ENCODE assay signal across 26 mouse cellular contexts in genomic region chr11:121738616-121739015, GRCm38 (mm10). TPM values are rescaled to one million over a fixed set of nuclear protein-coding genes. Genes with fewer than 3 reads are reported as not detected.
DNase-seq lines count a peak whose midpoint lies in the region; ATAC-seq and TF ChIP-seq lines count a peak whose summit lies in the region.
"Had no signal": no experiment of that assay in that cellular context is flagged by ENCODE, and none has a peak within 500 bp of the region (broad histone marks: within the 10 kb centered on the region; RNA-seq: fewer than 3 reads in every experiment).

No protein-coding gene starts in this region.

- DNase-seq in midbrain, embryonic 10.5 days (ENCODE audit: low spot score): peak; percentile 37
- DNase-seq in embryonic facial prominence, embryonic 10.5 days (ENCODE audit: low spot score): no peak
- no peak for DNase-seq in limb, embryonic 10.5 days (ENCODE audit: low spot score)
- DNase-seq in midbrain, embryonic 14.5 days: peak; percentile 5
- no peak for DNase-seq in left cerebral cortex, adult 2 months (ENCODE audit: extremely low spot score in 1 of 2, low spot score in 2 of 2)
- DNase-seq: adrenal gland, postnatal 10 days; cerebellum, adult 8-10 months; cerebellum, postnatal 36 days; gastrocnemius, adult 2 months; heart, postnatal 10 days; kidney, adult 9 months; kidney, postnatal 14 days; liver, embryonic 13.5 days; lung, adult 2 months; lung, postnatal 14 days; thymus, postnatal 36 days had no signal

- H3K4me1 ChIP-seq in midbrain, embryonic 10.5 days: peaks cover 31% of the 10 kb centered on the region
- no peaks in the 10 kb centered on the region for H3K4me1 ChIP-seq in midbrain, embryonic 16.5 days (ENCODE audit: control insufficient read depth, insufficient read depth, low read length)
- H3K4me1 ChIP-seq in embryonic facial prominence, embryonic 10.5 days: peaks cover 11% of the 10 kb centered on the region
- H3K4me1 ChIP-seq in limb, embryonic 10.5 days: peaks cover 29% of the 10 kb centered on the region
- peaks cover 2% of the 10 kb centered on the region; the same call in 1 of the 2 replicates for H3K4me1 ChIP-seq in midbrain, embryonic 14.5 days (ENCODE audit: control insufficient read depth, insufficient read depth, low read length)
- H3K4me1 ChIP-seq: heart, embryonic 12.5 days; hindbrain, embryonic 15.5 days; liver, embryonic 13.5 days had no signal

- TF ChIP-seq CTCF in left cerebral cortex, adult 2 months (IDR thresholded peaks at IDR 0.05): no peak

- no peaks in the 10 kb centered on the region for H3K36me3 ChIP-seq in midbrain, embryonic 10.5 days
- H3K36me3 ChIP-seq in midbrain, embryonic 16.5 days (ENCODE audit: control insufficient read depth, insufficient read depth, low read length): no peaks in the 10 kb centered on the region
- H3K36me3 ChIP-seq in embryonic facial prominence, embryonic 10.5 days (replicated peaks): no peaks in the 10 kb centered on the region
- H3K36me3 ChIP-seq in limb, embryonic 10.5 days: no peaks in the 10 kb centered on the region
- H3K36me3 ChIP-seq in midbrain, embryonic 14.5 days (ENCODE audit: control insufficient read depth, insufficient read depth, low read length): no peaks in the 10 kb centered on the region
- H3K36me3 ChIP-seq: embryonic facial prominence, embryonic 13.5 days; forebrain, embryonic 12.5 days; heart, embryonic 12.5 days; hindbrain, embryonic 15.5 days; liver, embryonic 13.5 days; stomach, embryonic 15.5 days had no signal

- no peak overlapping the region for H3K4me2 ChIP-seq in midbrain, embryonic 16.5 days (ENCODE audit: low read length)
- H3K4me2 ChIP-seq in midbrain, embryonic 14.5 days (ENCODE audit: low read length): no peak overlapping the region
- H3K4me2 ChIP-seq: embryonic facial prominence, embryonic 13.5 days; forebrain, embryonic 12.5 days; heart, embryonic 12.5 days; hindbrain, embryonic 15.5 days; liver, embryonic 13.5 days; stomach, embryonic 15.5 days had no signal

- H3K27ac ChIP-seq in midbrain, embryonic 10.5 days (replicated peaks): peak overlapping the region; percentile 55
- no peak overlapping the region for H3K27ac ChIP-seq in midbrain, embryonic 16.5 days (ENCODE audit: low read length)
- 0 out of 2 replicates have a peak overlapping the region, but pooled peaks have one; percentile 14 for H3K27ac ChIP-seq in embryonic facial prominence, embryonic 10.5 days (replicated peaks)
- H3K27ac ChIP-seq in limb, embryonic 10.5 days: 0 out of 2 replicates have a peak overlapping the region, but pooled peaks have one; percentile 30
- H3K27ac ChIP-seq in midbrain, embryonic 14.5 days (replicated peaks; ENCODE audit: low read depth, low read length): no peak overlapping the region
- H3K27ac ChIP-seq in left cerebral cortex, adult 2 months: no peak overlapping the region
- H3K27ac ChIP-seq: embryonic facial prominence, embryonic 13.5 days; forebrain, embryonic 12.5 days; gastrocnemius, adult 2 months; hindbrain, embryonic 15.5 days; layer of hippocampus, adult 2 months; liver, embryonic 13.5 days; stomach, embryonic 15.5 days had no signal

- H3K4me3 ChIP-seq in midbrain, embryonic 10.5 days: no peak overlapping the region
- H3K4me3 ChIP-seq in midbrain, embryonic 16.5 days (ENCODE audit: low read depth, low read length): no peak overlapping the region
- no peak overlapping the region for H3K4me3 ChIP-seq in embryonic facial prominence, embryonic 10.5 days
- H3K4me3 ChIP-seq in limb, embryonic 10.5 days: no peak overlapping the region
- H3K4me3 ChIP-seq in midbrain, embryonic 14.5 days (replicated peaks; ENCODE audit: low read depth, low read length): no peak overlapping the region
- no peak overlapping the region for H3K4me3 ChIP-seq in left cerebral cortex, adult 2 months
- H3K4me3 ChIP-seq: embryonic facial prominence, embryonic 13.5 days; erythroblast, embryonic 14.5 days; forebrain, embryonic 12.5 days; gastrocnemius, adult 2 months; heart, embryonic 12.5 days; hindbrain, embryonic 15.5 days; layer of hippocampus, adult 2 months; liver, embryonic 13.5 days; stomach, embryonic 15.5 days had no signal

- no peaks in the 10 kb centered on the region for H3K27me3 ChIP-seq in midbrain, embryonic 10.5 days (ENCODE audit: low read depth, poor library complexity, severe bottlenecking)
- no peaks in the 10 kb centered on the region for H3K27me3 ChIP-seq in midbrain, embryonic 16.5 days (ENCODE audit: control insufficient read depth, insufficient read depth, low read depth, low read length)
- H3K27me3 ChIP-seq in embryonic facial prominence, embryonic 10.5 days (replicated peaks; ENCODE audit: low read depth, poor library complexity, severe bottlenecking): no peaks in the 10 kb centered on the region
- H3K27me3 ChIP-seq in limb, embryonic 10.5 days (ENCODE audit: low read depth, poor library complexity, severe bottlenecking): no peaks in the 10 kb centered on the region
- no peaks in the 10 kb centered on the region for H3K27me3 ChIP-seq in midbrain, embryonic 14.5 days (ENCODE audit: control insufficient read depth, insufficient read depth, low read length)
- H3K27me3 ChIP-seq: embryonic facial prominence, embryonic 13.5 days; forebrain, embryonic 12.5 days; heart, embryonic 12.5 days; hindbrain, embryonic 15.5 days; liver, embryonic 13.5 days; stomach, embryonic 15.5 days had no signal

- no peak for ATAC-seq in midbrain, embryonic 16.5 days
- ATAC-seq in midbrain, embryonic 14.5 days (ENCODE audit: low FRiP score, low TSS enrichment): no peak
- no peak for ATAC-seq in activated CD4-positive, CD25-positive, alpha-beta regulatory T cell, adult 4 months
- ATAC-seq: intestine, embryonic 16.5 days had no signal

- intact Hi-C loops in left cerebral cortex, adult 2 months (cut with DNase I): no loop called here

- H3K9me3 ChIP-seq in midbrain, embryonic 10.5 days (replicated peaks): no peaks in the 10 kb centered on the region
- H3K9me3 ChIP-seq in midbrain, embryonic 16.5 days (replicated peaks; ENCODE audit: control insufficient read depth, low read length, poor library complexity, severe bottlenecking): no peaks in the 10 kb centered on the region
- 0 out of 2 replicates have a peak, but pooled peaks cover 2% of the 10 kb centered on the region for H3K9me3 ChIP-seq in embryonic facial prominence, embryonic 10.5 days
- no peaks in the 10 kb centered on the region for H3K9me3 ChIP-seq in limb, embryonic 10.5 days (replicated peaks)
- no peaks in the 10 kb centered on the region for H3K9me3 ChIP-seq in midbrain, embryonic 14.5 days (ENCODE audit: control insufficient read depth, low read length)
- H3K9me3 ChIP-seq: embryonic facial prominence, embryonic 13.5 days; forebrain, embryonic 12.5 days; heart, embryonic 12.5 days; hindbrain, embryonic 15.5 days; liver, embryonic 13.5 days; stomach, embryonic 15.5 days had no signal

- WGBS in midbrain, embryonic 10.5 days: 39% methylated on average over 3 of the region's 3 CpGs
- 35% methylated on average over 3 of the region's 3 CpGs for WGBS in midbrain, embryonic 16.5 days
- 51% methylated on average over 3 of the region's 3 CpGs for WGBS in embryonic facial prominence, embryonic 10.5 days
- 54% methylated on average over 3 of the region's 3 CpGs for WGBS in limb, embryonic 10.5 days
- 29% methylated on average over 3 of the region's 3 CpGs for WGBS in midbrain, embryonic 14.5 days

- no peak overlapping the region for H3K9ac ChIP-seq in midbrain, embryonic 16.5 days (ENCODE audit: low read depth, low read length)
- H3K9ac ChIP-seq in midbrain, embryonic 14.5 days (replicated peaks; ENCODE audit: low read length): no peak overlapping the region
- H3K9ac ChIP-seq: embryonic facial prominence, embryonic 13.5 days; forebrain, embryonic 12.5 days; heart, embryonic 12.5 days; hindbrain, embryonic 15.5 days; liver, embryonic 13.5 days; stomach, embryonic 15.5 days had no signal

RNA-seq across cellular contexts. Expression of gene Metrnl, which starts 37.3 kb away (rescaled TPM):
- 12.8 TPM in 2 replicates for polyA plus RNA-seq in midbrain, embryonic 10.5 days (2016; fragmentation: Nextera tagmentation; extraction: Ambion mirVana)
- 12.7 TPM in 2 replicates for polyA plus RNA-seq in midbrain, embryonic 16.5 days (2015; fragmentation: Nextera tagmentation; extraction: Ambion mirVana)
- 8.4 and 8.5 TPM in 2 replicates for polyA plus RNA-seq in embryonic facial prominence, embryonic 10.5 days (2016; fragmentation: Nextera tagmentation; extraction: Ambion mirVana)
- 2.4 and 3.9 TPM in 2 replicates for polyA plus RNA-seq in limb, embryonic 10.5 days (2016; fragmentation: Nextera tagmentation; extraction: Ambion mirVana)
- 10.2 and 11.0 TPM in 2 replicates for polyA plus RNA-seq in midbrain, embryonic 14.5 days (2014; fragmentation: Nextera tagmentation; extraction: Ambion mirVana)
- 1 to 10 TPM in 1 of 2 experiments, under 1 TPM in 1; 0.60 to 1.1 TPM for polyA plus RNA-seq in activated CD4-positive, CD25-positive, alpha-beta regulatory T cell, adult 4 months (2017; shearing (Covaris generic))
- total RNA-seq in left cerebral cortex, adult 2 months (2021): 10 to 100 TPM; 14.6 to 18.6 TPM

Comparison
In these comparisons a context has a peak if more than half of its experiments do, and no peak if none do; other contexts are left out.
1. H3K27ac ChIP-seq: peak in midbrain, embryonic 10.5 days (single experiment), embryonic facial prominence, embryonic 10.5 days (single experiment) and limb, embryonic 10.5 days (single experiment); none in midbrain, embryonic 16.5 days (single experiment), midbrain, embryonic 14.5 days (single experiment) and left cerebral cortex, adult 2 months (single experiment).
2. DNase-seq: peak in midbrain, embryonic 10.5 days (single experiment) and midbrain, embryonic 14.5 days (single experiment); none in embryonic facial prominence, embryonic 10.5 days (single experiment), limb, embryonic 10.5 days (single experiment) and left cerebral cortex, adult 2 months (0 of 2).